Mouse (Mus musculus): Measurements from ENCODE around the gene Gm3047. TPM values are rescaled to one million over a fixed set of nuclear protein-coding genes. Genes with fewer than 3 reads are reported as not detected.
"Not testable (repeated sequence)": the region's sequence is repeated elsewhere in the genome, so short reads cannot be mapped to it uniquely, and the experiment has no call there.

The Gm3047 gene
- not detected in 2 replicates for polyA plus RNA-seq (2015; fragmentation: Nextera tagmentation; extraction: Ambion mirVana)

DNA sequence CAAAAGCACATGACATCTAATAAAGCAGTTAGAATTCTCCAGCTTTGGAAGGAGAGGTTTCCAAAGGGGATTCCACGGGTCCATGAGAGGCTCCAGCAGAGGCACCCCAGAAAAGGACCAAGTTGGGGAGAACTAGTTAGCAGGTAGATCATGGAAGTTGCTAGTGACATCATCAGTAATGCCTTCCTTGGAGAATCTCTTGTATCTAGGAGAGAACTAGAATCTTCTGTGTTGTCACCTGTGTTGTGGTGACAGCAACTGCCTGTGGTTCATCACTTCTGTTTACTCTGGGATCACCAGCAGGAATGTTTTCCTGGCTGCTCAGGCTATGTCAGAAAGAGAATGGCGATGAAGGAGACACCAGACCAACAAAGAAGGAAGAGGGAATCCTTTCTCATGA lies at the start of gene Gm3047:
Gm3047 (plus strand) TSS at position 301 of the 400 bp plus-strand sequence.
- H3K4me2 ChIP-seq (ENCODE audit: low read depth, low read length); ATAC-seq; H3K9me3 ChIP-seq (ENCODE audit: low read length); H3K4me3 ChIP-seq (ENCODE audit: low read depth, low read length); H3K27ac ChIP-seq (ENCODE audit: low read depth); H3K9ac ChIP-seq (replicated peaks); H3K4me1 ChIP-seq (ENCODE audit: insufficient read depth); H3K27me3 ChIP-seq (ENCODE audit: insufficient read depth, low read length); H3K36me3 ChIP-seq (replicated peaks; ENCODE audit: insufficient read depth, low read length); DNase-seq: not testable (repeated sequence)
- no CpG with 5 or more reads among the region's 2 CpGs for WGBS (ENCODE audit: insufficient replicate concordance)

Other genes starting within 250 kb of the Gm3047 start
- not detected in 2 replicates for gene Gm3149, start 238.1 kb upstream of the Gm3047 start, polyA plus RNA-seq (2015; fragmentation: Nextera tagmentation; extraction: Ambion mirVana)
- not detected in 2 replicates for gene 2610042L04Rik, start 220.6 kb upstream of the Gm3047 start, polyA plus RNA-seq (2015; fragmentation: Nextera tagmentation; extraction: Ambion mirVana)
- gene Gm3159, start 157.9 kb upstream of the Gm3047 start, polyA plus RNA-seq (2015; fragmentation: Nextera tagmentation; extraction: Ambion mirVana): not detected in 2 replicates
- gene Gm3164, start 140.0 kb upstream of the Gm3047 start, polyA plus RNA-seq (2015; fragmentation: Nextera tagmentation; extraction: Ambion mirVana): not detected in 2 replicates
- gene Gm3173, start 124.4 kb upstream of the Gm3047 start, polyA plus RNA-seq (2015; fragmentation: Nextera tagmentation; extraction: Ambion mirVana): not detected in 2 replicates
- not detected in 2 replicates for gene Gm3182, start 73.7 kb upstream of the Gm3047 start, polyA plus RNA-seq (2015; fragmentation: Nextera tagmentation; extraction: Ambion mirVana)
- gene Gm8159, start 76.9 kb downstream of the Gm3047 start, polyA plus RNA-seq (2015; fragmentation: Nextera tagmentation; extraction: Ambion mirVana): not detected in 2 replicates
- not detected in 2 replicates for gene Gm3239, start 108.8 kb downstream of the Gm3047 start, polyA plus RNA-seq (2015; fragmentation: Nextera tagmentation; extraction: Ambion mirVana)
- not detected in 2 replicates for gene Gm7876, start 153.8 kb downstream of the Gm3047 start, polyA plus RNA-seq (2015; fragmentation: Nextera tagmentation; extraction: Ambion mirVana)
- not detected in 2 replicates for gene Gm3252, start 171.4 kb downstream of the Gm3047 start, polyA plus RNA-seq (2015; fragmentation: Nextera tagmentation; extraction: Ambion mirVana)
- not detected in 2 replicates for gene Gm9602, start 220.9 kb downstream of the Gm3047 start, polyA plus RNA-seq (2015; fragmentation: Nextera tagmentation; extraction: Ambion mirVana)